Mouse (Mus musculus): ENCODE results near the gene Sept3.

Gene Sept3

DNA sequence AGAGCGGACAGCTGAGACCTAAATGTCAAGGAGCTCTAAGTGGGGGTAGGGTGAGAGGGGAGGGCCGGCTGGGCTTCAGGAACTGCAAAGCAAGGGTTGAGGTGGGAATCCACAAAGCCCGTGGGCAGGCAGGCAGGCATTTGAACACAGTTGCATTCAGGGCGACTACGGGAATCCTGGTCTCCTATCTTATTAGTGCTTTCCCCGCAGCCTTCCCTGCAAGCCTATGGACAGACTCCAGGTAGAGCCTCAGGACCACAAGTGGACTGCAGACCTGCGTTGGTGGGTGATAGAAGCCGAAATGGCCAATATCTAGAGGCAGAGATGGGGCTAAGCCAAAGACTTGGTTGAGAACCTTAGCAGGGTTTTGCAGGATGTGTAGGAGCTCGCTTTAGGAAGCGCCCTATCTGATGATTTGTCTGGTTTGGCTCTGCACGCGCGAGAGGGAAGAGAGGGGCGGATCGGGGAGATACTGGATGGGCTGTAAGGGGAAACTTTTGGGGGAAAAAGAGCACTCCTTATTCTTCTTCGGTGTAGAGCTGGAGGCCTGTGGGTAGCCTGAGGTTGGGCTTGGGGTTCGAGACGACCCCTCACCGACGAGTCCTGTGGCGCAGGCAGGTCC is 65.8 kb downstream of the Sept3 start:
- DNase-seq = peak; percentile 23

DNA sequence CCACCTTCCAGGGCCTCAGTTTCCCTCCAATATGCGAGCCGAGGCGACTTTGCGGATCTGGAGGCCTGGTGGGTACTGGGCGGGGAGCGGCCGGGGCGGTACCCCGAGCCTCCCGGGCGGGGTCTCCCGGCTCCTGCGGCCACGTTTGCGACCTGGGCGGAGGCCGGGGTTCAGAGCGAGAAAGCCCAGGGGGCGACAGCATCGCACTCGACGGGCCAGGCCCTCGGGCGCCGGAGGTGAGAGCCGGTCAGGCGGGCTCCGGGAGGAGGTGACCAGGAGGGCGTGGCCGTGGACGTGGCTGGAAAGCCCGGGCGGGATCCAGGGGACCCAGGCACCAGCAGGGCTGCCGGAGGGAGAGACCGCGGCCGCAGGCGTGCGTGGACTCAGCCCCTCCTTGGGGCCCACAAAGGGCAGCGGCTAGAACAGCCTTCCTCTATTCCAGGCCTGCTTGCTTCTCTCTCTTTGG is 66.4 kb downstream of the Sept3 start:
- DNase-seq = peak; percentile 67

DNA sequence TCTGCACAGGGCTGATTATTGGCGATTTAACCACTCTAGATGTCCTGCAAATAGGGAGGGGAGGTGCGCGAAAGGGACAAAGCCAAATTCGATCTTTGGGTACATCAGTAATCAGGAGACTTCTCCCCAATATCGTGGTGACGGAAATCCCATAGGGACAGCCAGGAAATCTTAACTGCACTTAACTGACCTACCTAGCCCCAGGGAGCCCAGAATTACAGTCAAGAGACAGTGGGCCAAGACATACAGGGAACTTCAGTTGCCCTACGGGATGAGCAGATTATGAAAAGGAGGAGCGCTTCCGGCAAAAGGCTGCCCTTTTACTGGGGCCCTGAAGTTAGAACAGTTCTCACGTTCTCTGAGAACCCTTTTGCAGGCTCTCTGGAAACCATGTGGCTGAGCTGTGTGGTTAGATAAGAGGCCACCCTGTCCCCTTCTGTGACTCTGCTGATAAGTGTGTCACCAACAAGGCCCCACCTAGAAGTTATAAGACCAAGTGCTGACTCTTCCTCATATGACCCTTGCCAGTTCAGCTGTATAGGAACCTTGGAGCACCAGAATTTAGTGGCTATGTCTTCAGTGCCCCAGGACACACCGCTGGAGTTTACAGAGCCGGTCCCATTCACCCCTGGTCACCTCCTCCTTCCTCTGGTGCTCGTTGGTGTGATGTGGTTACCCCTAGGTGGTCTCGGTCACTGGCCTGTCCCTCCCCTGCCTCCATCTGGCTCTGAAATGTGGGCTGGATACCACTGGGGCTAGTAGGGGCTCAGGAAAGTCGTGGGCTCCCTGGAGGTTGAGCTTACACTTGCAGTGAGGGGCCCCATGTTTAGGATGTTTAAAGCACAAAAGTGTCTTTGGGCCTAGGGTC is 67.2 kb downstream of the Sept3 start:
- peak; percentile 48 for DNase-seq

DNA sequence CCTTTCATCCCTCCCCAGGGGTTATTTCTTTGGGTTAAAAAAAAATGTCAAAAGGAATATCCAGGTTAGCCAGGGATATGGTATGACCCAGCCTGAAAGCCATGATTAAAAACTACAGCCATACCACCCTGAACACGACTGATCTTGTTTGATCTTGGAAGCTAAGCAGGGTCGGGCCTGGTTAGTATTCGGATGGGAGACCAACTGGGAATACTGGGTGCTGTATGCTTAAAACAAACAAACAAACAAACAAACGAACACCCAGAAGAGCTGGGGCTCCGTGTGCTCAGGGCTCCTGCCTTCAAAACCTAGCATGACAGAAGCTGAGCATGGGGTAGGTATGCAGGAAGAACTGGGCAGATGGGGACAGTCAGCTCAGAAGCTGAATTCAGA is 67.8 kb downstream of the Sept3 start:
- DNase-seq = peak; percentile 23

DNA sequence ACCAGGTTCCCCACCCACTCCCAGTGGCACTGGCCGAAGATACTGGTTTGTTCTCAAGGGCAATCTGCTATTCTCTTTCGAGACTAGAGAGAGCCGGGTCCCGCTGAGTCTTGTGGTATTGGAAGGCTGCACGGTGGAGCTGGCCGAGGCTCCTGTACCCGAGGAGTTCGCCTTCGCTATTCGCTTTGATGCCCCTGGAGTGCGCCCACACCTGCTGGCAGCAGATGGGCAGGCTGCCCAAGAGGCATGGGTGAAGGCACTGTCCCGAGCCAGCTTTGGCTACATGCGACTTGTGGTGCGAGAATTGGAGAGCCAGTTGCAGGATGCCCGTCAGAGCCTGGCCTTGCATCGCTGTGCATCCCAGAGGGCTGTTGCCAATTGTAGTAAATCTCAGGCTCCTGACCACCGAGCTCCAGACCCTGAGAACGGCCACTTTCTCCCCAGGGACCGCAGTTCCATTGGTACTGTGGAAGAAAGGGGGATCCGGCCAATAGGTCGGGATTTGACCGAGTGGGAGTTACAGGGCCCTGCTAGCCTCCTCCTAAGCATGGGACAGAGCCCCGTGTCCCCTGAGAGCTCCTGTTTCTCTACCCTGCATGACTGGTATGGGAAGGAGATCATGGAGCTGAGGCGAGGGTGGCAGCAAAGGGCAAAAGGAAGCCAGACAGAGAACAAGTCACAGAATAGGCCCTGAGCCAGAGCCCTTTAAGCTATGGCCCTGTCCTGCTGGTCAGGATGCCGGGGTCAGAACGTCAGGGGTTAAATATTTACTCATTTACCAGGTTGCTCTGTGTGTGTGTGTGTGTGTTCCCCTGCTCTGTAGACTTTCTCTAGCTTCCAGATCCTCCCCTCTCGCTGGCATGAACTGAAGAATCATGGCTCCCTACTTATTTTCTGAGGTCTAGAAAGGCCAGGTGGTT is 68.9 kb downstream of the Sept3 start:
- no peak for DNase-seq

Data from thymus, postnatal 4 days (tissue).